Mouse (Mus musculus) cerebellum, adult (tissue): ENCODE measurements around the gene Trim59.
"Not testable (repeated sequence)": the region's sequence is repeated elsewhere in the genome, so short reads cannot be mapped to it uniquely, and the experiment has no call there.

ENCODE experiments used
- ATAC-seq: cut with Nextera tagmentation; 2 replicates; pipeline ENCODE4 v1.9.2; 2017; ENCODE audit warnings: mild to moderate bottlenecking, moderate library complexity, mixed read lengths; ENCODE audit not compliant: insufficient number of reproducible peaks, low FRiP score, low TSS enrichment

Gene Trim59

DNA sequence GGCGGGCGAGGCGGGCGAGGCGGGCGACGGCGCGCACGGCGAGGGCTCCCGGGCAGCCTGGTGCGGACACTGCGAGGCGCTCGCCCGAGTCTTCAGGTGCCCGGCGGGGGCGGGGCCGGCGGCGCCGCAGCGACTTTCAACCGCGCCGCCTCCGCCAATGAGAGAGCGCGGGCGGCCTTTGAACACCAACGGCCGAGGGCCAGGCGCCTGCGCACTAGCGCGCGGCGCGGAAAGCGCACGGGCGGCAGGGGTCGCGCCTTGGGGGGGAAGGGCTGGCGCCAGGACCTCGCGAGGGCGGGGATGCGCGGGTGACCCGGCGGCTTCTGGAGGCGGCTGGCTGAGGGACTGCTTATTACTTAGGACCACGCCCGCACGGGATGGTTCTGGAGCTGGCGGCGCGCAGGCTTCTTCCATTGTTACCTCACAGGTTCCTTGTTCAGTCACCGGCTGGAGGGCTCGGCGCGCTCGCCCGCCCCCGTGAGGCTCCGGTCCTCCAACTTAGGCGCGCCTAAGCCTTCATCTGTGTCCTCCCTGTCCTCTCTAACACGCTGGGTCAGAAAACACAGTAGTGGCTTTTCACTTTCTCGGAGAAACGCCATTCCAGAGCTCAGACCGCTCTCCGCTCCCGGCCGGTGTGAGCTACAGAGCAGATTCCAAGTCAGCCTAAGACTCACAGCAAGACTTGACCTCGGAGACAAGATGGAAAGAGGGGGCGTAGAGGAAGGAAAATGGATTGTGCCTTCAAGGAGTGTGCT is at the start of gene Trim59:
TSS of gene Trim59 (minus strand) at position 111 of the 755 bp plus-strand sequence.
- ATAC-seq: peak; percentile 93

DNA sequence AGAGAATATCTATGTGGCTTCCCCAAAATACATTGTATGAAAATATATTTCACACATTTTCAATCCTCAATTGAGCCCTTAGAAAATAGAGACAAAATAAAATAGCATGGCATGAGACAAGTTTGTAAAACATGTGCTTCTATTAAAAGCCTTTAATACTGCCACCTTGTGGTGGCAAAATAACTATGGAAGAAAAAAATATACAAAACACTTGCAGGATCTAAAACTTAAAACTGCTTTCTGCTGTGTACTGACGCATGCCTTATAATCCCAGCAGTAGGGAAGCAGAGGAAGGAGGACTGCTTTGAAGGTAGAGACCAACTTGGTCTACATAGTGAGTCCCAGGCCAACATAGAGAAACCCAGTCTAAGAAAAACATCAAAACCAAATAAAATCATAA is 19.4 kb upstream of the Trim59 start:
- ATAC-seq: no peak

DNA sequence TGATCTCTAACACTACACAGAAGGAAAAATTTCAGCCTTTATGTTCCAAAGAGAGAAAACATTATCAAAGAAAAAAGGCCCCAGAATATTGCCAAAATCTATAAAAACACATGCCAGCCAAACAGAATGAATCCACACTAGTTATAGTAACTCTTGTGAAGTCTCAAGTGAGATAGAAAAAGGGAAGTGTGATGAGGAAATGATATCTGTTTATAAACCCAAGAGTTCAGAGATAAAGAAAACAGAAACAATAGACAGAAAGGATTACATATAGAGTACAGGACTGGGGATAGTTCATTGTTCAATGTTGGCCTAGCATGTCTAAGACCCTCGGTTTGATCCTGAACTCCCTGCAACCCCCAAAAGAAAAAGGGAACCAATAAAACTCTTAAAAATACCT is 18.2 kb upstream of the Trim59 start:
- ATAC-seq: no peak

DNA sequence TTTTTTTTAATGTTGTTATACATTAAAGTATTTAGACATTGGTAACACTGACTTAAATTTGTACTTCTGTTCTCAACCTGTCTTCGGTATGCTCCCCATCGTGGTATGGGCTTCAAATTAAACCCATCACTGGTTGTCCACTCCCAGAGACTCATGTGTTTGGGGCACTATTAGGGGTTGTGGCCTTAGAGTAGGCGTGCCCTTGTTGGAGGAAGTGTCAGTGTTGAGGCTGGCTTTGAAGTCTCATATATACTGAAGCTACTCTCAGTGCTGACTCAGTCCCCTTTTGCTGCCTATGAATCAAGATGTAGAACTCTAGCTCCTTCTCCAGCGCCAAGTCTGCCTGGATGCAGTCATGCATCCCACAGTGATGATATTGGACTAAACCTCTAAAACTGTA is 16.1 kb upstream of the Trim59 start:
- no peak for ATAC-seq

DNA sequence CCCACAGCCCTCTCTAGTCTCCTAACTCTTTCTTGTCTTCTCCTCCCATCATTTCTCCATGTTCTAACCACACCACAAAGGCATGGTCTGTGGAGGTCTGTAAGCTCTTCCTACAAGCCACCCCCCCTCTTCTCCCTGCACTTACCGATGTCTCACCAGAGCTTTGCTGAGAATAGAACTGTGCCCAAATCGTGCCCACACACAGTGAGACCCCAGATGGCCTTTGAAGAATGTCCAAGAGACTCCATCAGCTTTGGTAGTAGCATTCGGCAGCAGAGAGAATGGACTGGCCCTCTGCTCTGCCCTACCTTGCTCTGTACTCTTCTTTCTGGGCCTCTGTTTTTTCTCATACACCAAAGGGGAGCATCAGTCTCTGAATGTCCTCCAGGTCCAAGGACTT is 11.3 kb upstream of the Trim59 start:
- ATAC-seq: no peak

DNA sequence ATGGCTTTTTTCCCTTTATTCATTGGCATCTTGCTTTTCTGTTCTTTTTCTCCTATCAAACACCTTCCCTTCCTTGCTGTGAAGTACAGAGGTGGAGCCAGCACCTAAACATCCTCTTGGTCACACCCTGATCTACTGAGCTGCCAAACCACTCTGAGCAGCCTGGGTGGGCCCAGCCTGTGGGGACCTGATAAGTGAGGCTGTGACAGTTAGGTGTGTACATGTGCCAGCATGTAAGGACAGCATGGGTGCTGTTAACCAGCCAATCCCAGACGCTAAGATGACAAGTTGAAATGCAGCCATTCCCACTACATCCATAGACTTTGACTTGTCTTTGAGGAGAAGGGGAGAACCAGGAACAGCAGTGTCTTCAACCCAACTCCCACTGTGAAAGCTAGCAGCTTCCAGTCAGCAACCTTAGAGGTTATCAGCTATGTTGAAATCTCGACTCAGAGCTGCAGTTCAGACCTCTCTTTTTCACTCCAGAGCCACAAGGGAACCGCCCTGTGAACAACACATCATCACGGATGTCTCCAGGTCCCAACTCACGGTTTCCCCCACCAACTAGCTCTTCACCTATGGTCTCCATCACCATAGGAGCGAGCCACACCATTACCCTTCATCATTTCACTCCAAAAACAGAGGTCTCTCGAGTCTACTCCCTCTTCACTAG is 10.3 kb upstream of the Trim59 start:
- ATAC-seq: no peak

DNA sequence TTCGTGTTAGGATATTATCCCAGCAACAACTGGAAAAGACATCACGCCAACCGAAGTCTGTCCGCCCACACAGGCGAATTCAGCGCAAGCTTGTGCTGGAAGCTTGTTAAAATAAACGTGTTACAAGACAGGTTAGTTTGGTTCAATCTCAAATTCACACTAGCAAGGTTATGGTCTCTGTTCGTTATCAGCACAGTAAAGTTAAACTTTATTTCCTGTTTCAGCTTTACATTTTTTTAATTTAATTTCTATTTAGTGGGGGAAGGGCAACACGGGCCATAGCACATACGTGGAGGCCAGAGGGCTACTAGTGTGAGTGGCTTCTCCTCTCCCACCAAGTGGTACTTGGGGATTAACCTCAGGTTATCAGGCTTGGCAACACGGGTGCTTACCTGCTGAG is 7.3 kb upstream of the Trim59 start:
- no peak for ATAC-seq

DNA sequence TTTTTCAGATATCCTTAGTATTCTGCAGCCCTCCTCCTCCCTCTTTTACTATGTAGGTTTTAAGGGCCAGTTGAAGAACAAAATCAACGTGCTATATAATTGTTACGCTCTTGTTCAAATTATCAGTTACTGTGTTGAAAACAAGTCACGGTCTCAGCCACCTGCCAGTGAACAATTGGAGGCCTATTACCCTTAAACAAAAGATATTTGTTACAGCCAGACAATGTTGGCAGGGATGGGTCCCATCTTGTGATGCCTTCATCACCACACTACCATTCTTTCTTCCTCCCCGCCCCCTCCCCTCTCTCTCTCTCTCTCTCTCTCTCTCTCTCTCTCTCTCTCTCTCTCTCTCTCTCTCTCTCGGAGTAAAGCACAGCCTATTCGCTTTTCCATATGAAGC is 4.5 kb upstream of the Trim59 start:
- no peak for ATAC-seq

DNA sequence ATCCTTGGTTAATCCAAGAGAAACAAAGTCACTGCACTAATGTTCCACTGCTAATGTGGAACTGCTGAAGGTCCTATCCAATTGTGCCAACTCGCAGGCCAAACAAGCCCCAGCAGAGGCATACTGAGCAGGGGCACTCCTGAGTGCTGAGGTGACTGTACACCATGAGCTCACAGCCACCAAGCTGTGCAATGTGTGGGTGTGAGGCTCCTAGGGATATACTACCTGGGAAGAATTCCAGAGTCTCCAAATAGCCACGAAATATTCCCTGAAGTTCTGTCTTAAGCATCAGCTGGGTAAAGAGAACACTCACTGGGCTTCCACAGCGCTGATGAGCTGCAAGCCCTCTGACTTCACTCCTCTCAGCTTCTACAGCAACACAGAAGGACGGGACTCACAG is 3.1 kb upstream of the Trim59 start:
- ATAC-seq: no peak

DNA sequence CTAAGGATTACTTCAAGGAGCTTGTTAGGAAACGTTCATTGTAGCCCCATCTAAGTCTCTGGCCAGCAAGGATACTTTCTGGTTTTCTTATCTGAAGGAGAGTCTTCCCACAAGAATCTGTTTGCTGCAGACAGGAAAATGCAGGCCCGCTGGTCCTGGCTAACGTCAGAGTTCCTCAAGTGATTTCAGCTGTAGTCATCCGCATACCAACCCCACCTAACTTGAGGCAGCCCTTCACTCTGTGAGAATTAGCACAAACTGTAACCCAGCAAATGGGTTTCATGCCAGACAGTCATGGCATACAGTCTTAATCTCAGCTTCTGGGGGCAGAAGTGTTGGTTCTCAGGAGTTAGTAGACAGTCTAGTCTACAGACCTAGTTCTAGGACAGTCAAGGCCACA is 2.0 kb upstream of the Trim59 start:
- no peak for ATAC-seq

DNA sequence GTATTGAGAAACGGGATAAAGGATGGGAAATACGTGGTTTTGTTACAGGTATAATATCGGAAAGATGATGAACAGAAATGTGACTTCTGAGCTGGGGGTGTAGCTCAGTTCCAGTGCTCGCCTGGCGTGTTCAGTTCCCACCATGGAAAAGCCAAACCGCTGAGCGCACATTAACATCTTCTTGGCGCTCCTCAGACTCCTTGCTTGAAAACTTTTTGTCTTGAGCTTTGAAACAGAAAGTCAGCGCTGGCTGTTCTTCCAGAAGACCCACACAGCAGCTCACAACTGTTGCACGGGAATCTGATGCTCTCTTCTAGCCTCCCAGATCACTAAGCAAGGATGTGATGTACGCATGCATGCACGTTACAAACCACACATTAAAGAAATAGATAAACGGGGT is 1.2 kb upstream of the Trim59 start:
- no peak for ATAC-seq

DNA sequence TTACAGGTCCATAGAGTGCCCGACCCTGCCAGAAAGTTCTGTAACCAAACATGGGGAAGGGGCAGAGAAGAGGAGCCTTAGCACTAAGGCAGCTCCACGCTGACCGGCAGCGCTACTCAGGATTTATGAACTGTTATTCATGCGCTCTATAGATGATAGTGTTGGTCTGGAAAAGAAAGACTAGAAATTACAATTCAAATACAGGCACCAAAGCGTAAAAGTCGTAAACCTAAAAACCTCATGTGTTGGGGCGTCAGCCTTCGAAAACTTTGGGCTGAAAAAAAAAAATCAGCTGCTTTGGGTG is 797 bp upstream of the Trim59 start:
- ATAC-seq: no peak

DNA sequence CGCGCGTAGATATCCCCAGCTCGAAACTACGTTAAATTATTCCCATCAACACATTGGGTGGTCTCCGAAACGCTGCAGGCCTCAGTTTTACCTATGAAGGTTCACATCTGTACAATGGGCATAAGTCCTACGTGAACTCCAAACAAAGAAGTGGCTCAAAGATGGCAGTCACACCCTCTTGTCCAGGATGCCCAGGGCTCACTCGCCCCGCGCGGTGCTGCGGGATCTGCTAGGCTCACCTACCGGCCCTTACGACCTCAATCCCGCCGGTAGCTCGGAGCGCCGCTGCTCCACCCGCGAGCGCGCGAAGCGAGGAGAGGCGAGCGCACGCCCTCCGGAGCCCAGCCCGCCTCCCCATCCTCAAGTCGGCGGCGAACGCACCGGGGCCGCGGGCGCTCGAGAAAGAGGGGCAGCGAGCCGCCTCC is 376 bp downstream of the Trim59 start:
- peak; percentile 56 for ATAC-seq

DNA sequence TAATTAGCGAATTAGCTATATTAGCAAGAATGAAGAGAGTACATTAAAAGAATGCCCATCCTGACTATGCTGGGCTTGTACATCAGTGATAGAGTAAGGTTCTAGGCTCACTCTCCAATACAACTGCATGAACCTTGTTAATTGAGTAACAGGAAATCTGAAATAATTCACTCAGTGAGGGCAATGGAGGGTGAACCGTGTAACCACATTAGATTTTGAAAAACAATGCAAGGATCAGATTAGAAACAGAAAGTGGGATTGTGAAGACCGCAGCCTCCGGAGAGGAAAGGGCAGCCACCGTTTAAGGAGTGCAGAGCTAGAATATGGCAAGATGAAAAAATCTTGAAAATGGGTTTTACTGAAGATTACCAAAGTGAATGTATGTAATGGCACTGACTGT is 3.3 kb downstream of the Trim59 start:
- no peak for ATAC-seq

DNA sequence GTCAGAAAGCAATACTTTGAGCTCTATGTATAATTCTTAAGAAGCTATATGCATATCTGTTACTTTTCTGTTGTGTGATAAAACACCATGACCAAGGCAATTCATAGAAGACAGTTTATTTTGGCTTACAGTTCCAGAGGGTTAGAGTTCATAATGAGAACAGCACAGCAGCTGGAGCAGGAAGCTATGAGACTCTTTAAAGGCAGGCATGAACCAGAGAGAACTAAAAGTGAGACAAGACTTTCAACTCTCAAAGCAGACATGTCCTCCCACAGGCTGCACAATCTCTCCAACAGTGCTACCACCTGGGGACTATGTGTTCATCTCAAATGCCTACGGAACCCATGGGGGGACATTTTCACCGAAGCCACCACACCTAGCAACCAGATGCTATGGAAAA is 4.5 kb downstream of the Trim59 start:
- no peak for ATAC-seq

DNA sequence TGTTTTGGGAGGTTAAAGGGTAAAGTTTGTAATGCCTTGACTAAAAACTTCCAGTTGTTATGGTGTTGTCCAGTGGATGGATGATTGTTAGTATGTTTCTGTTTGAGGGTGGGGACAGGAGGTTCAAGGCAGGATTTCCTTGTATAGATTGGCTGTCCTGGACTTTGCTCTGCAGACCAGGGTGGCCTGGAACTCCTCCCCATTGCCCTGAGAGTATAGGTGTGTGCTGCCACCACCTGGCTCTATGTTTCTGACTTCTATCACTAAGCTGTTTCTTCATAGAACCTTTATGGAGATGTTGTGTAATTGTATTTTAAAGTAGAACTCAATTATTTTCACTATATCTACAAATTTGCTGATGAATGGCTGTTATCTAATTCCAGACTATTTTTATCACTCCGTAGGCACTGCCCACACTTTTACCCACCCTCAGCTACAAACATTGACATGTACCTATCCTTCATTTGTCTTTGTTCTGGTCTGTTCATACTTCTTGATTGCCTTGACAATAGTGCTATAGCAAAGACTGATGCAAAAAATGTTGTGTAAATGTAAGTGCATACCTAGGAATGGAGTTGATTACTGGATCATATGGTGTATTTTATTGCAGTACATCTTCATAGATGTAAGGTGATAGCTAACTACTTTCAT is 18.3 kb downstream of the Trim59 start:
- no peak for ATAC-seq

DNA sequence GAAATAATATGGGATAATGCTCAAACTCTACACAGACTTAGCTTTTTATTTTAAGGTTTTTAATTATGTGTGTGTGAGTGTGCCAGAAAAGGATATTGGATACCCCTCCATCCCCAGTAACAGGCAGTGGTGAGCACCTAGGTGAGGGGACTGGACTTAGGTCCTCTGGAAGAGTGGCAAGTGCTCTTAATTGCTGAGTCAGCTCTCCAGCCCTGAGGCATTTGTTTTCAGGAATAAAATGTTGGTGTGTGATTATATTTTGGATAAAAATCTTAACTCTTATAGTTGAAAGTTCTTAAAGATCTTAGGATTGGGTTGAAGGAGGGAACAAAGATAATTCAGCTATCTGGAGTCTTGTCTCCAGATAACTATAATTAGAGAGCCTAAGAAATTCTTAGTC is 23.8 kb downstream of the Trim59 start:
- no peak for ATAC-seq

DNA sequence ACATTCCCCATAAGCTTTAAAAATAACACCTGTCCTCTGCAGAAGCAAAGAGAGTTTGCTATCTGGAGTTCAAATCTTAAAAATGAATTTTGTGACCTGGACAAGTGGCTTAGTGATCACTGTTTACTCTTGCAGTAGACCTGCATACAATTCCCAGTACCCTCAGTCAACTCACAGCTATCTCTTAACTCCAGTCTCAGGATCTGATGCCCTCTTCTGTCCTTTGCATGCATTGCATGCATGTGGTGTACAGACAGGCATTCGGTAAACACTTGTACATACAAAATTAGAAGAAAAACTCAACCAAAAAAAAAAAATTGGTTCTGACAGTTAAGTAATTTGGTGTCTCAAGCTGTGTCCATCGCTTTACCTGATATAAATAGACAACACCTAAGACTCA is 24.3 kb downstream of the Trim59 start:
- ATAC-seq: no peak

DNA sequence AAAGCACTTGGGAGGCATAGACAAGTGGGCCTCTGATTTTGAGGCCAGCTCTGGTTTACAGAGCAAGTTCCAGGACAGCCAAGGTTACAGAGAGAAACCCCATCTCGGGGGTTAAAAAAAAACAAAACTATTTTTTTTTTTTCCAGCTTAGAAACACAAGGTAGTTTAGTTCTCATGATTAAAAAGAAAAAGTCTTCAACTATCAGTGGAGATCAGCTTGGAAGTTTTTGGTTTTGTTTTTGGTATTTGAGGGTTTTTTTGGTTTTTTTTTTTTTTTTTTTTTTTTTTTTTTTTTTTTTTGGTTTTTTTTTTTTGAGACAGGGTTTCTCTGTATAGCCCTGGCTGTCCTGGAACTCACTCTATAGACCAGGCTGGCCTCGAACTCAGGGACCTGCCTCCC is 25.9 kb downstream of the Trim59 start:
- not testable (repeated sequence) for ATAC-seq

DNA sequence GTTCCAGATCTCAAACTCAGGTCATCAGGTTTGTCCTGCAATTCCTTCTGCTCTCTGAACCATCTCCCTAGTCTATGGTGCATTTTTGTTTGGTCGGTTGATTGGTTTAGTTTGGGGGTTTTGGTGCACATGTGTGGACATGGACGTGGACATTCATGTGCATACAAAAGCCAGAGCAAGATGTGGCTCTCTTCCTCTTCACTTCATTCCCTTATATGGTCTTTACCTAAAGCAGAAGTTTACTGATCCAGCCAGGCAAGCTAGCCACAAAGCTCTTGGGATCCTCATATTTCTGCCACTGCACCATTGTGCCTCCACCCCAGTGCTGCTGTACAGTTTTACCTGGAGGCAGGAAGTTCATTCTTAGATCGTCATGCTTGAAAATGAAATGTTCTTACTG is 27.4 kb downstream of the Trim59 start:
- ATAC-seq: no peak

DNA sequence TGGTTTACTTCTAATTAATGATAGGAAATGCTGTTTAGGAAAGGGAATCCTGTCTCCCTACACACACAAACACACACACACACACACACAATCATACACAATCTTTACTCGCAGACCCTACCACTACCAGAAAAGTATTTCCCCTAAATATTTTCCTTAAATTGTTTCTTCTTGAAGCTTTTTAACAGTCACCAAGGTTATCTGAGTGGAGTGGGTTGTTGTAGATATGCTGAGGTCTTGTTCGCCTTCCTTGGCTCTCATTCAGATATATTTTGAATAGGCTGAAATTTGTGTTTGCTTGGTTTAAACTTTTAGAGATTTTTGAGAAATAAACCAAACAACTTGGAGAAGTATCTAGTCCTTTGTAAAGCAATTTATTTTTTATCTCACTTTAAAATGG is 35.7 kb downstream of the Trim59 start:
- ATAC-seq: no peak

DNA sequence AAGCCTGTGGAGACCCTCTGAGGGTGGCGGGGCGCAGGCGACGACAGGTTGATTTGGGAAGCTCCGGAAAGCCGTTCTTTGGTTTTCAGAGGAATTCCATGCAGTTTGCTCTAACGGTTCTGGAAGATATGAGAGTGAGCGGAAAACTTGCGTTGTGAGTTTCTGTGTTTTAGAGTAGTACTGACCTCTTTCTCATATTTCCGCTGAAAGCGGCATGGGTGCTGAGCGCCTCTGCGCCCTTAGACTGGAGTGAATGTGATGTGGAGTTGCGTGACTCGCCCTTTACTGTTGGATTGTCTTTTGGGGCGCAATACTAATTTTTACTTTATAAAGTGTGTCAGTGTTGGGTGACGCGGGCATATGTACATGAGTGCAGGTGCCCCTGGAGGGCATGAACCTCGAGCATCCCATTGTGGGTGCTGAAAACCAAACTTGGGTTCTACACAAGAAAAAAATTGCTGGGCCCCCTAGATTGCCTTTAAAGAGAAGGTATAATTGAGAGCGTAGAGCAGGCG is 38.3 kb downstream of the Trim59 start:
- no peak for ATAC-seq
